Mouse (Mus musculus): Measurements from ENCODE around the gene Pex11g. TPM values are rescaled to one million over a fixed set of nuclear protein-coding genes. Genes with fewer than 3 reads are reported as not detected.
A peak's percentile ranks its signal among the peaks of the same experiment; 100 is the strongest.

The Pex11g gene
- polyA plus RNA-seq, 1 experiment from 2014 or later, result 3.2 TPM

GRCm38 (mm10) chr8:3463248-3463647 lies 4.2 kb downstream of the Pex11g start:
- DNase-seq (ENCODE audit: low spot score), result no peak
- ATAC-seq (ENCODE audit: low FRiP score), result no peak
- Histone ChIP-seq H3K4me3 (replicated peaks; ENCODE audit: low read length) (no peak overlapping the region), H3K9me3 (ENCODE audit: control insufficient read depth, low read length) (no peaks in the 10 kb centered on the region), H3K4me2 (replicated peaks) (no peak overlapping the region), H3K4me1 (replicated peaks; ENCODE audit: control insufficient read depth, insufficient read depth, low read length) (peaks cover 10% of the 10 kb centered on the region), H3K36me3 (replicated peaks; ENCODE audit: control insufficient read depth, insufficient read depth) (0 out of 2 replicates have a peak, but pooled peaks cover 2% of the 10 kb centered on the region), H3K9ac (no peak overlapping the region), H3K27me3 (ENCODE audit: control insufficient read depth, insufficient read depth, low read length) (no peaks in the 10 kb centered on the region), H3K27ac (no peak overlapping the region)
- 94% methylated on average over 2 of the region's 2 CpGs for WGBS

GRCm38 (mm10) chr8:3451992-3452391 lies 15.5 kb downstream of the Pex11g start:
- Histone ChIP-seq H3K4me3 (replicated peaks; ENCODE audit: low read length) (no peak overlapping the region), H3K4me2 (replicated peaks) (no peak overlapping the region), H3K27me3 (ENCODE audit: control insufficient read depth, insufficient read depth, low read length) (no peaks in the 10 kb centered on the region), H3K9ac (no peak overlapping the region), H3K4me1 (replicated peaks; ENCODE audit: control insufficient read depth, insufficient read depth, low read length) (no peaks in the 10 kb centered on the region), H3K36me3 (replicated peaks; ENCODE audit: control insufficient read depth, insufficient read depth) (peaks cover 84% of the 10 kb centered on the region), H3K9me3 (ENCODE audit: control insufficient read depth, low read length) (no peaks in the 10 kb centered on the region), H3K27ac (no peak overlapping the region)
- ATAC-seq (ENCODE audit: low FRiP score) (no peak), DNase-seq (ENCODE audit: low spot score) (no peak)
- WGBS, result 97% methylated on average over 25 of the region's 25 CpGs

GRCm38 (mm10) chr8:3450670-3451069 lies 16.8 kb downstream of the Pex11g start:
- Histone ChIP-seq H3K9ac (no peak overlapping the region), H3K4me1 (replicated peaks; ENCODE audit: control insufficient read depth, insufficient read depth, low read length) (no peaks in the 10 kb centered on the region), H3K4me3 (replicated peaks; ENCODE audit: low read length) (no peak overlapping the region), H3K9me3 (ENCODE audit: control insufficient read depth, low read length) (no peaks in the 10 kb centered on the region), H3K36me3 (replicated peaks; ENCODE audit: control insufficient read depth, insufficient read depth) (peaks cover 78% of the 10 kb centered on the region), H3K4me2 (replicated peaks) (no peak overlapping the region), H3K27me3 (ENCODE audit: control insufficient read depth, insufficient read depth, low read length) (no peaks in the 10 kb centered on the region), H3K27ac (no peak overlapping the region)
- peak; percentile 71 for DNase-seq (ENCODE audit: low spot score)
- no peak for ATAC-seq (ENCODE audit: low FRiP score)
- 33% methylated on average over 5 of the region's 5 CpGs for whole genome bisulfite sequencing

GRCm38 (mm10) chr8:3449226-3449625 lies 18.3 kb downstream of the Pex11g start:
- H3K36me3 ChIP-seq (replicated peaks; ENCODE audit: control insufficient read depth, insufficient read depth), result peaks cover 69% of the 10 kb centered on the region
- H3K27me3 ChIP-seq (ENCODE audit: control insufficient read depth, insufficient read depth, low read length), result no peaks in the 10 kb centered on the region
- no peak overlapping the region for H3K4me3 ChIP-seq (replicated peaks; ENCODE audit: low read length)
- no peaks in the 10 kb centered on the region for H3K9me3 ChIP-seq (ENCODE audit: control insufficient read depth, low read length)
- DNase-seq (ENCODE audit: low spot score) (no peak), ATAC-seq (ENCODE audit: low FRiP score) (no peak)
- no peak overlapping the region for H3K27ac ChIP-seq
- no peak overlapping the region for H3K4me2 ChIP-seq (replicated peaks)
- H3K4me1 ChIP-seq (replicated peaks; ENCODE audit: control insufficient read depth, insufficient read depth, low read length), result no peaks in the 10 kb centered on the region
- H3K9ac ChIP-seq, result no peak overlapping the region
- WGBS, result 89% methylated on average over 2 of the region's 2 CpGs

- Histone ChIP-seq H3K9ac (no peak overlapping the region), H3K4me3 (replicated peaks; ENCODE audit: low read length) (no peak overlapping the region), H3K9me3 (ENCODE audit: control insufficient read depth, low read length) (no peaks in the 10 kb centered on the region), H3K27me3 (ENCODE audit: control insufficient read depth, insufficient read depth, low read length) (no peaks in the 10 kb centered on the region), H3K27ac (no peak overlapping the region), H3K4me1 (replicated peaks; ENCODE audit: control insufficient read depth, insufficient read depth, low read length) (no peaks in the 10 kb centered on the region), H3K36me3 (replicated peaks; ENCODE audit: control insufficient read depth, insufficient read depth) (peaks cover 73% of the 10 kb centered on the region), H3K4me2 (replicated peaks) (no peak overlapping the region)
- no peak for DNase-seq (ENCODE audit: low spot score)
- 78% methylated on average over 12 of the region's 12 CpGs for whole genome bisulfite sequencing
- ATAC-seq (ENCODE audit: low FRiP score), result no peak
These were observed 28.0 kb downstream of the Pex11g start for GRCm38 (mm10) chr8:3439510-3439909.

- no peak for DNase-seq (ENCODE audit: low spot score)
- H3K4me3 ChIP-seq (replicated peaks; ENCODE audit: low read length), result no peak overlapping the region
- no peaks in the 10 kb centered on the region for H3K9me3 ChIP-seq (ENCODE audit: control insufficient read depth, low read length)
- no peak overlapping the region for H3K9ac ChIP-seq
- no peaks in the 10 kb centered on the region for H3K4me1 ChIP-seq (replicated peaks; ENCODE audit: control insufficient read depth, insufficient read depth, low read length)
- H3K36me3 ChIP-seq (replicated peaks; ENCODE audit: control insufficient read depth, insufficient read depth), result peaks cover 93% of the 10 kb centered on the region
- 89% methylated on average over 5 of the region's 6 CpGs for WGBS
- ATAC-seq (ENCODE audit: low FRiP score), result no peak
- no peak overlapping the region for H3K4me2 ChIP-seq (replicated peaks)
- H3K27me3 ChIP-seq (ENCODE audit: control insufficient read depth, insufficient read depth, low read length), result no peaks in the 10 kb centered on the region
- no peak overlapping the region for H3K27ac ChIP-seq
These were observed 31.0 kb downstream of the Pex11g start for GRCm38 (mm10) chr8:3436492-3436891.

- no peaks in the 10 kb centered on the region for H3K27me3 ChIP-seq (ENCODE audit: control insufficient read depth, insufficient read depth, low read length)
These were observed 36.4 kb downstream of the Pex11g start for GRCm38 (mm10) chr8:3431113-3431512.

GRCm38 (mm10) chr8:3429966-3430365 lies 37.5 kb downstream of the Pex11g start:
- WGBS, result 83% methylated on average over 2 of the region's 2 CpGs
- Histone ChIP-seq H3K4me1 (replicated peaks; ENCODE audit: control insufficient read depth, insufficient read depth, low read length) (no peaks in the 10 kb centered on the region), H3K9ac (no peak overlapping the region), H3K4me2 (replicated peaks) (no peak overlapping the region), H3K27ac (no peak overlapping the region), H3K27me3 (ENCODE audit: control insufficient read depth, insufficient read depth, low read length) (no peaks in the 10 kb centered on the region), H3K4me3 (replicated peaks; ENCODE audit: low read length) (no peak overlapping the region), H3K36me3 (replicated peaks; ENCODE audit: control insufficient read depth, insufficient read depth) (peaks cover 69% of the 10 kb centered on the region), H3K9me3 (ENCODE audit: control insufficient read depth, low read length) (no peaks in the 10 kb centered on the region)
- DNase-seq (ENCODE audit: low spot score) (no peak), ATAC-seq (ENCODE audit: low FRiP score) (no peak)

More at GRCm38 (mm10) chr8:3431113-3431512, 36.4 kb downstream of the Pex11g start:
- H3K9me3 ChIP-seq (ENCODE audit: control insufficient read depth, low read length), result no peaks in the 10 kb centered on the region
- no peak overlapping the region for H3K9ac ChIP-seq
- DNase-seq (ENCODE audit: low spot score), result no peak
- no peak for ATAC-seq (ENCODE audit: low FRiP score)
- no peaks in the 10 kb centered on the region for H3K4me1 ChIP-seq (replicated peaks; ENCODE audit: control insufficient read depth, insufficient read depth, low read length)
- H3K27ac ChIP-seq, result no peak overlapping the region
- no peak overlapping the region for H3K4me2 ChIP-seq (replicated peaks)
- 90% methylated on average over 3 of the region's 3 CpGs for WGBS
- H3K36me3 ChIP-seq (replicated peaks; ENCODE audit: control insufficient read depth, insufficient read depth), result peaks cover 81% of the 10 kb centered on the region
- H3K4me3 ChIP-seq (replicated peaks; ENCODE audit: low read length), result no peak overlapping the region

GRCm38 (mm10) chr8:3428426-3428825 lies 39.1 kb downstream of the Pex11g start:
- no peak overlapping the region for H3K27ac ChIP-seq
- H3K4me1 ChIP-seq (replicated peaks; ENCODE audit: control insufficient read depth, insufficient read depth, low read length), result no peaks in the 10 kb centered on the region
- no peak overlapping the region for H3K4me3 ChIP-seq (replicated peaks; ENCODE audit: low read length)
- no peaks in the 10 kb centered on the region for H3K27me3 ChIP-seq (ENCODE audit: control insufficient read depth, insufficient read depth, low read length)
- H3K4me2 ChIP-seq (replicated peaks), result no peak overlapping the region
- H3K36me3 ChIP-seq (replicated peaks; ENCODE audit: control insufficient read depth, insufficient read depth), result peaks cover 58% of the 10 kb centered on the region
- DNase-seq (ENCODE audit: low spot score), result no peak
- no peaks in the 10 kb centered on the region for H3K9me3 ChIP-seq (ENCODE audit: control insufficient read depth, low read length)
- no peak for ATAC-seq (ENCODE audit: low FRiP score)
- 82% methylated on average over 2 of the region's 2 CpGs for WGBS
- no peak overlapping the region for H3K9ac ChIP-seq

- WGBS, result 93% methylated on average over 3 of the region's 3 CpGs
- Histone ChIP-seq H3K4me2 (replicated peaks) (no peak overlapping the region), H3K9ac (no peak overlapping the region), H3K27ac (no peak overlapping the region), H3K4me1 (replicated peaks; ENCODE audit: control insufficient read depth, insufficient read depth, low read length) (no peaks in the 10 kb centered on the region), H3K36me3 (replicated peaks; ENCODE audit: control insufficient read depth, insufficient read depth) (peaks cover 39% of the 10 kb centered on the region), H3K4me3 (replicated peaks; ENCODE audit: low read length) (no peak overlapping the region), H3K27me3 (ENCODE audit: control insufficient read depth, insufficient read depth, low read length) (no peaks in the 10 kb centered on the region), H3K9me3 (ENCODE audit: control insufficient read depth, low read length) (no peaks in the 10 kb centered on the region)
- no peak for ATAC-seq (ENCODE audit: low FRiP score)
- DNase-seq (ENCODE audit: low spot score), result no peak
These were observed 41.3 kb downstream of the Pex11g start for GRCm38 (mm10) chr8:3426211-3426610.

Measured in hindbrain, embryonic 14.5 days (tissue).